8 mouse cellular contexts compared by ENCODE assay signal in genomic region chr17:69563165-69563564, GRCm38 (mm10).
A peak's percentile ranks its signal among the peaks of the same experiment; 100 is the strongest.
DNase-seq lines count a peak whose midpoint lies in the region; ATAC-seq lines count a peak whose summit lies in the region.

No protein-coding gene starts in this region.

- H3K9ac ChIP-seq in forebrain, embryonic 11.5 days (ENCODE audit: low read length) = no peak overlapping the region
- H3K9ac ChIP-seq in intestine, embryonic 14.5 days (ENCODE audit: low read length) = no peak overlapping the region
- no peak overlapping the region for H3K9ac ChIP-seq in midbrain, embryonic 14.5 days (replicated peaks; ENCODE audit: low read length)
- H3K9ac ChIP-seq in stomach, embryonic 16.5 days (ENCODE audit: low read length) = no peak overlapping the region

- WGBS in forebrain, embryonic 11.5 days = 19% methylated on average over 4 of the region's 4 CpGs
- WGBS in intestine, embryonic 14.5 days = 13% methylated on average over 4 of the region's 4 CpGs
- WGBS in midbrain, embryonic 14.5 days = 19% methylated on average over 4 of the region's 4 CpGs
- WGBS in stomach, embryonic 16.5 days = 16% methylated on average over 4 of the region's 4 CpGs

- no peaks in the 10 kb centered on the region for H3K4me1 ChIP-seq in forebrain, embryonic 11.5 days (replicated peaks; ENCODE audit: control insufficient read depth, insufficient read depth, low read length)
- H3K4me1 ChIP-seq in intestine, embryonic 14.5 days (replicated peaks; ENCODE audit: control insufficient read depth, insufficient read depth, low read length) = peaks cover 5% of the 10 kb centered on the region; the same call in 1 of the 2 replicates
- no peaks in the 10 kb centered on the region for H3K4me1 ChIP-seq in midbrain, embryonic 14.5 days (ENCODE audit: control insufficient read depth, insufficient read depth, low read length)
- H3K4me1 ChIP-seq in stomach, embryonic 16.5 days (ENCODE audit: control insufficient read depth, insufficient read depth, low read length) = no peaks in the 10 kb centered on the region

- no peak overlapping the region for H3K4me2 ChIP-seq in forebrain, embryonic 11.5 days (ENCODE audit: low read depth, low read length, severe bottlenecking)
- no peak overlapping the region for H3K4me2 ChIP-seq in intestine, embryonic 14.5 days (ENCODE audit: low read length)
- no peak overlapping the region for H3K4me2 ChIP-seq in midbrain, embryonic 14.5 days (ENCODE audit: low read length)
- H3K4me2 ChIP-seq in stomach, embryonic 16.5 days (ENCODE audit: low read depth, low read length) = no peak overlapping the region

- ATAC-seq in forebrain, embryonic 11.5 days (replicated peaks; ENCODE audit: low FRiP score) = peak; percentile 89
- no peak; the same call in 1 of the 2 replicates for ATAC-seq in intestine, embryonic 14.5 days (replicated peaks; ENCODE audit: low FRiP score, low TSS enrichment, low read depth)
- ATAC-seq in midbrain, embryonic 14.5 days (ENCODE audit: low FRiP score, low TSS enrichment) = peak; percentile 83; the same call in 1 of the 2 replicates
- ATAC-seq in stomach, embryonic 16.5 days (ENCODE audit: insufficient read depth, low FRiP score) = peak; percentile 56; the same call in 1 of the 2 replicates

- no peaks in the 10 kb centered on the region for H3K27me3 ChIP-seq in forebrain, embryonic 11.5 days (ENCODE audit: control insufficient read depth, insufficient read depth, low read length)
- 0 out of 2 replicates have a peak, but pooled peaks cover 2% of the 10 kb centered on the region for H3K27me3 ChIP-seq in intestine, embryonic 14.5 days (replicated peaks; ENCODE audit: control insufficient read depth, insufficient read depth, low read length)
- H3K27me3 ChIP-seq in midbrain, embryonic 14.5 days (ENCODE audit: control insufficient read depth, insufficient read depth, low read length) = no peaks in the 10 kb centered on the region
- no peaks in the 10 kb centered on the region for H3K27me3 ChIP-seq in stomach, embryonic 16.5 days (ENCODE audit: control insufficient read depth, insufficient read depth, low read length)

- no peaks in the 10 kb centered on the region for H3K36me3 ChIP-seq in forebrain, embryonic 11.5 days (ENCODE audit: control insufficient read depth, insufficient read depth, low read length)
- no peaks in the 10 kb centered on the region for H3K36me3 ChIP-seq in intestine, embryonic 14.5 days (ENCODE audit: control insufficient read depth, insufficient read depth, low read length)
- no peaks in the 10 kb centered on the region for H3K36me3 ChIP-seq in midbrain, embryonic 14.5 days (ENCODE audit: control insufficient read depth, insufficient read depth, low read length)
- no peaks in the 10 kb centered on the region for H3K36me3 ChIP-seq in stomach, embryonic 16.5 days (ENCODE audit: control insufficient read depth, insufficient read depth, low read length)

- H3K27ac ChIP-seq in forebrain, embryonic 11.5 days (ENCODE audit: low read depth, low read length) = no peak overlapping the region
- H3K27ac ChIP-seq in intestine, embryonic 14.5 days (ENCODE audit: low read depth) = no peak overlapping the region
- no peak overlapping the region for H3K27ac ChIP-seq in midbrain, embryonic 14.5 days (replicated peaks; ENCODE audit: low read depth, low read length)
- H3K27ac ChIP-seq in stomach, embryonic 16.5 days (ENCODE audit: low read length) = no peak overlapping the region

- H3K4me3 ChIP-seq in forebrain, embryonic 11.5 days (ENCODE audit: low read depth, low read length) = no peak overlapping the region
- H3K4me3 ChIP-seq in intestine, embryonic 14.5 days (ENCODE audit: low read depth, low read length) = no peak overlapping the region
- no peak overlapping the region for H3K4me3 ChIP-seq in midbrain, embryonic 14.5 days (replicated peaks; ENCODE audit: low read depth, low read length)
- no peak overlapping the region for H3K4me3 ChIP-seq in stomach, embryonic 16.5 days (replicated peaks; ENCODE audit: low read length)

- no peaks in the 10 kb centered on the region for H3K9me3 ChIP-seq in forebrain, embryonic 11.5 days (ENCODE audit: control insufficient read depth, low read length)
- H3K9me3 ChIP-seq in intestine, embryonic 14.5 days (ENCODE audit: control insufficient read depth, low read length) = no peaks in the 10 kb centered on the region
- no peaks in the 10 kb centered on the region for H3K9me3 ChIP-seq in midbrain, embryonic 14.5 days (ENCODE audit: control insufficient read depth, low read length)
- H3K9me3 ChIP-seq in stomach, embryonic 16.5 days (replicated peaks; ENCODE audit: control insufficient read depth, low read length) = no peaks in the 10 kb centered on the region

- DNase-seq in ES-CJ7 (ENCODE audit: low read depth, low spot score) = peak; percentile 42
- DNase-seq in brain, adult 2 months (ENCODE audit: low read depth, low spot score) = peak; percentile 87
- peak; percentile 60 for DNase-seq in forebrain, embryonic 11.5 days (ENCODE audit: low spot score)
- DNase-seq in intestine, embryonic 14.5 days (ENCODE audit: low spot score) = peak; percentile 65
- peak; percentile 13 to 41 for DNase-seq in left cerebral cortex, adult 8-10 months (ENCODE audit: low spot score in 2 of 2)
- peak; percentile 89 for DNase-seq in midbrain, embryonic 14.5 days
- DNase-seq in spleen, adult 18-20 months = no peak

Comparison
In these comparisons a context has a peak if more than half of its experiments do, and no peak if none do; other contexts are left out.
1. DNase-seq: peak in ES-CJ7 (single experiment), brain, adult 2 months (single experiment), forebrain, embryonic 11.5 days (single experiment), intestine, embryonic 14.5 days (single experiment), left cerebral cortex, adult 8-10 months (2 of 2) and midbrain, embryonic 14.5 days (single experiment); none in spleen, adult 18-20 months (0 of 2).